Mouse (Mus musculus) regulatory T cell (primary cell): ENCODE data around the gene Cyba.

ENCODE experiments used
- in situ Hi-C: fragments of 300-600 bp; cut with MboI, MseI; formaldehyde crosslinking; loops from one replicate; pipeline ENCODE4 v1.15.1; 2025; ENCODE audit warnings: high pct_unique_total_duplicates

Gene Cyba

DNA sequence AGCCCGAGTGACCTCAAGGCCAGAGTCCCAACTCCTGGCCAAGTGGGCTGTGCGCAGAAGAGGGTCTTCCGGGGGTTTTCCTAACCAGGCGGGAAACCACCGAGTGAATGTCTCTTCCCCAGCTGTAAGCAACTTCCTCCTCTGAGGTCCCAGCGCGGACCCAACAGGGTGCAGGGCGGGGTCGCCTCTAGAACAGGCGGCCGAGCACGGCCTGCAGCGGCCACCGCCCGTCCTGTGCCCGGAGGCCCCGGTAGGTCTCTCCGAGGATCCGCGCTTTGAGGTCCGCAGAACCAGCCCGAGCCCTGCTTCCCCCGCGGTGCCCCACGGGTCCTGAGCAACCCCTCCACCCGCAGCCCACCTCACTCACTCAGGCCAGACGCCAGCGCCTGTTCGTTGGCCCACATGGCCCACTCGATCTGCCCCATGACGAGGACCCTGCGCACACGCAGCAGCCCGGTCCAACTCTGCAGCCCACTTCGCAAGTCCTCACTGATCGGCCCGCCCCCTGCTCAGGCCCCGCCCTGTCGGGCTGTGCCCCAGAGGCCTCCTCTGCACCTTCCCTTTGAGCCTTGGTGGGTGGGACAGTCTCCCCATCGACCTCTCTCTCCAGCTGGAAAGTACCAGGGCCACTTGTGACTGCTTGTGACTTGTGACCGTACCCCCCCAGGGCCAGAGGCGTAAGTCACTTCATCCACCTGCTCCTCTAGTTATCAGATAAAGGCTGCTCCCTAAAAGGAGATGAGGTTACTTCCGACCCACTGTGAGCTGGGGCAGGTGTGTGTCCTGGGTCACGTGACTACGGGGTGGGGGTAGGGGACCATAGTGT is at the start of gene Cyba:
Gene Cyba (minus strand): TSS at position 488 of the 826 bp plus-strand sequence.
- in situ Hi-C loops, result loop anchor here (5.0 kb wide), 2 partner anchors 40 to 150 kb away; partner anchors contain the start of gene Zfpm1

DNA sequence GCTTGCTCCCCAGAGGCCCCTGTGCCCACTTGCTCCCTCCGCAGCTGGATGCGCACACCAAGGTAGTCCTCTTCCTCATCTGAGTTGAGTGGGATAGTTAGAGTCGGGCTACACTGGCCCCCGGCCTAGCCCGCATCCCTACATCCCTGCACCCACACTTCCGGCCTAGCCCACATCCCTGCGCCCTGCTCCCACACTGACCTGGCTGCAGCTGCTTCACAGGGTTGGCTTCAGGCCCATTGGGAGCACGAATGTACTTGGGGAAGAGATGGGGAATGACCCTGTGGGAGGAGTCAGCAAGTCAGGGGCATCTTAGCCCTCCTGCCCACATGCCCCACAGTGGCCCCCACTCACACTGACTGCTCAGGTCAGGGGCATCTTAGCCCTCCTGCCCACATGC is 49.7 kb upstream of the Cyba start:
- in situ Hi-C loops, result no loop called here

DNA sequence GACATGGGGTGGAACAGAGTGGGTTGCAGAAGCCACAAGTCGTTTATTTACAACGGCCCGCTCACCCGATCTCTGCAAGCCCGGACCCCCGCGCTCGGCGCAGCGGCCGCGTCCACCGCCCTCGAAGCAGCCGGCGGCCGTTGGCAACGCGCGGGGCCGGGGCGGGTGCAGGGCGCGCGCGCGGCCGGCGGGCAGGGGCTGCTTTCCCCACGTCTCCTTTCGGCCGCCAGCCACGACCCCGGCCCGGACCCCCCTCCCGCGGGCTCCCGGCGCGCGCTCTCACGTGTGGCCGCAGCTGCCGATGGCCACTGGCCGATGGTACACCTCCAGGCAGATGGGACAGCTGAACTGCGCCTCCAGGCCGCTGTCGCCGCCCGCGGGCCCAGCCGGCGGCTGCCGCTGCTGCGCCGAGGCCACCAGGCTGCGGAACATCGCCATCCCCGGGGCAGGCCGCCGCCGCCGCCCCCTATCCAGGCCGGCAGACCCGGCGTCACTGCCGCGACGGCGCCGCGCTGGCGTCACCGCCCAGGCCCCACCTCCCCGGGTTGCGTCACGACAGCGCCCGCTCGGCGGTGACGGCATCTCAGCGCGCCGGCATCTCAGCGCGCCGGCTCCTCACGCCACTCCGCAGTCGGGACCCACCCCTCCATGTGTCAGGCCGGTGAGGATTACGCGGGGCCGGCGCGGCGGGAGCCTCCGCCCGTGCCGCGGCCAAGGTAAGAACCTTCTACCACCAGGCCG is 43.0 kb upstream of the Cyba start, which contains the start of the genes Rnf166 and Ctu2:
Gene Rnf166 (minus strand): TSS at position 485 of the 741 bp plus-strand sequence.
Gene Ctu2 (plus strand): TSS at position 564 of the 741 bp plus-strand sequence.
- in situ Hi-C loops, result no loop called here

DNA sequence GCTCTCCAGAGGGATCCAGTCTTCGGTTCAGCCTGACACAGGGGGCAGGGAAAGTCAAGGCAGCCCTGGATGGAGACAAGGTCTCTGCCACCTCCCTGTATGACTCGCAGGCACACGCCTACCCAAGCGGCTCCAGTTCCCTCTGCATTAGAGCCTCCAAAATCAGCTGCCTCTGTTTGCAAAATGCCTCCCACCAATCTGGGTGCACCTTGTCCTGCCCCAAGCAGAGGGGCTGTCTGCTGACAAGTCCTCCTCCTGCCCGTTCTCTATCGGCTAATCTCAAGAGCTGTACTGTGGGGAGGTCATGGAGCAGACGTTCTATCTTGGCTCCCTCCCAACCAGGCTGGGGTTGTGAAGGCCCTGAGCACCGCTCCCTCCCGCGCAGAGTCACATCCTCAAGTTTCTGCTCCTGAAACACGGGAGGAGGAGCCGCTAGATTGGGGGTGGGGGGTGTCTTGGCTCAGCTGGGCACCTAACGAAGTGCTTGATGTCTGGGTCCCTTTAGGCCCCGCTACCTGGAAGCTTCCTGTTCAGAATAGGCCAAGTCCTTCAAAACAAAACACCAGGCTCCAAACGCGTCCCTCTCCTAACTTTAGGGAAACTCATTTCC is 42.3 kb upstream of the Cyba start:
- in situ Hi-C loops, result loop anchor here (5.0 kb wide), 2 partner anchors 43 to 98 kb away; partner anchors contain the start of genes Cyba and Zc3h18

- in situ Hi-C loops, result loop anchor here (5.0 kb wide), 2 partner anchors 42 to 97 kb away; partner anchors contain the start of genes Cyba and Zc3h18
These were observed 41.2 kb upstream of the Cyba start for GRCm38 (mm10) chr8:122473911-122474421.

GRCm38 (mm10) chr8:122470691-122471090 is 38.0 kb upstream of the Cyba start:
- in situ Hi-C loops, result loop anchor here (5.0 kb wide), 2 partner anchors 38 to 93 kb away; partner anchors contain the start of genes Cyba and Zc3h18

- in situ Hi-C loops, result loop anchor here (5.0 kb wide), 2 partner anchors 38 to 93 kb away; partner anchors contain the start of genes Cyba and Zc3h18
These were observed 37.2 kb upstream of the Cyba start for GRCm38 (mm10) chr8:122469965-122470364.

- in situ Hi-C loops, result no loop called here
These were observed 36.7 kb upstream of the Cyba start for GRCm38 (mm10) chr8:122469407-122469806.

DNA sequence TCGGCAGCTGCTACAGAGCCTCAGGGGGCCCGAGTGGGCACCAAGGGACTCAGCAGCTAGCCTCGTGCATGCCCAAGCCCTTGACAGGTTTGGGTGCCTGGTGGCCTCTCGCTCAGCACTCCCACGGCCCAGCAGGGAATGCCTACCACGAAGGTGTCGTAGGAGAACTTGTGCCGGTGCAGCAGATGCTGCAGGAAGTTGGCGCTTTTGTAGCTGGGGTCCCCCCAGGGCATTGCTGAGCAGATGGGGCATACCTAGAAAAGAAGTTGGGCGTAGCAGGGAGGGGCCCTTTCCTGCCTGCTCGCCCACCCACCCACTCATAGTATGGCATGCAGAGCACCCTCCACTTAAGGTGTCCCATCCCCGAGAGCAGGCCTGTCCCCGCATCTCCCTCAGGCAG is 35.1 kb upstream of the Cyba start:
- in situ Hi-C loops, result no loop called here

DNA sequence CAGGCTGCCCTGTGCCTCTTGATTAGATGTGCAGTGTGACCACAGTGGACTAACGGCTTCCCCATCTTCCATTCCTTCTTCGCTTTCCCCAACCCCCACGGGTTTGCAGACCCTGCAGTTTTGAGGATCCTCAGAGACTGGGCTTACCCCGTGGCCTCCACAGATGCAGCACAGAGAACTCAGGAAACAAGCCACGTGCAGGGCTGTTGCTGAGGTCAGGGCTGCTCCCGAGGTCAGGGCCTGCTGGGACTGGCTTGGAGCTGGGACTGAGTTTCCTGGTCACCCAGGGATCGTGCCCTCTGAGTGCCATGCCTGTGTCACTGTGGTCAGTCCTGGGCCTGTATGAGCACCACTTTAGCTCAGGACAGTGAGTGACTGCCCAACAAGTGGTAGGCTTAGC is 32.3 kb upstream of the Cyba start:
- in situ Hi-C loops, result no loop called here

DNA sequence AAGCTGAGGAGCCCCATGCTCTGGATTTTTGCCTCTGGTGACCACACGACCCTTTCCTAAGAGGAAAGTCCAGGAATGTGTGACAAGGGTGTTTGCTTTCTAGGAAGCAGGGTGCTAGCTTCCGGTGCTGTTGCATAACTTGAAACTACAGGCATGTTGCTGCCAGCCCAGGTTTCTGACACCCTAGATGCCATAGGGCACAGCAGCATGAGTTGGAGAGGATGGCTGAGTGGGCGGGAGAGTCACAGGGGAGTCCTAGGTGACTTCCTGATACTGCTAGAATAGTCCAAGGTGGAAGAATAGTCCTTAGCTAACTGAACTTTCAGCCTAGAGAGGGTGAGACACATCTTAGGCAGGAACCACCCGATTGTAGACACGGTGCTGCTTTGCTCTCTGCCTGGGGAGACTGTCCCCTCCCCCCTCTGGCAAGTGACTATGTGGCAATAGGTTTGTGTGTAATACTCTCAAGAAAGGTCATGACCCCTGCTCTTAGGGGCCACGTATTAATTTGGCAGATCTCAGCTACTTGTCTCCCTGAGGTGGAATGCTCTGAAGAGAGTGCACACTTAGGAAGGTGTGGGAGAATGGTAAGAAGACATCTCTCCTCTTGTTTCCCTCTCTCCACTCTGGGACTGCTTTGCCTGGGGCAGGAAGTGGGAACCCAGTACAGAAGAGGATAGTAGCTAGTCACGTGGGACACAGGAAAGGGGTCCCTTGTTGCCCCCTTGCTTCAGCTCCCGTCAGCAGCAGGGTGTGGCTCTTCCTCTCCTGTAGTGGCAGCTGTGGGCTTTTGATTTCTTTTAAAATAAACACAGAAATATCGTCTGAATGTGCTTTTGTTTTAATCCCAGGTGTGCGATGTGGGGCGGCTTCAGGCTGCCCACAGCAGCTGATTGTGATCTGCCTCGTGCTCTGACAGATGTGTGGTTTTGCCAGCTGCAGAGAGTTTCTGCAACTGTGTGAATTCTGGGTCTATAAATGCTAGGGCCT is 31.2 kb upstream of the Cyba start:
- in situ Hi-C loops, result no loop called here

DNA sequence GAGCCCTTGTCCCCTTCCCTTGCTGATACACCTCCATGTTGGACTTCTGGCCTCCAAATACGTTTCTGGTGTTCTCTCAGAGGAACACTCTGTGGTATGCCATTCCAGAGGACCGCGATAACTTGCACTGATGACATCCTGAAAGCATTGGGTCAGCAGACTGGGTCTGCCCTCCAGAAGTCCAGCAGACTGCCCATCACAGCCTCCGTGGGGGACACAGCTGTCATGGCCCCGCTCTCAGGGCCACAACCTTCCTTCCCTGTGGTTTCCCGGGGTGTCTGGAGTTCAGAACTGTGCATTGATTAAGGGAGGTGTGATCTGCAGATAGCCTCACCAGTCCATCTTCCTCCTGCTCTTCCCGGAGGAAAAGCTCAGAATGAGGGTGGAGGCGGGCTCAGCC is 29.8 kb upstream of the Cyba start:
- in situ Hi-C loops, result no loop called here

DNA sequence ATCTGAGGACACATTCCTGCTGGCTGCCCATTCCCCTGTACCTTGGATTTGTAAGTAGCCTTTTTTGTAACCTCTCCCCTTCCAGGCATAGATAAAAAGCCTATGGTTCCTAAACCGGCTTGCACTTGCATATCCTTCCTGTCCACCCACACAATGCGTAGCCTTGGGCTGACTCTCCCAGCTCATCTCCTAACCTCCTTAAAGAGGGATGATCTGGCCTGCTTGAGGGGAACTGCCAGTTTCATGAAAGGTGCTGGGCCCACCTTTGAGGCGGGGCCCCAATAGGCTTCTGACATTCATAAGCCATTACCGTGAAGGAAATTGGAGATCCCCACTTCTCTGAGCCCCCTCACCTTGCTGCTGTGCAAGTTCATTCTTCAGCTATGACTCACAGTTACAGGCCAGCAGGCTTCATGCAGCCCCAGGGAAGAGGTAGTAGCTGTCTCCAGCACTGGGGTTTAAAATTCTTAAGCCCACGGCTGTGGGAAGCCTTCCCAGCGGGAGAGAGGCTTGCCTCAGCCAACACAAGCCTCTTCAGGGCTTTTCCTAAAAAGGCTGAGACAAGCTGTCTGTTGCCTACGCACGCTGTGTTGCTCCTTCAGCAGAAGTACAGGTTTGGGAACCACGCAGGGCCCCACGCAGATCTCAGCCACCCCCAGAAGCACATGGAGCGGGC is 28.9 kb upstream of the Cyba start:
- in situ Hi-C loops, result no loop called here

DNA sequence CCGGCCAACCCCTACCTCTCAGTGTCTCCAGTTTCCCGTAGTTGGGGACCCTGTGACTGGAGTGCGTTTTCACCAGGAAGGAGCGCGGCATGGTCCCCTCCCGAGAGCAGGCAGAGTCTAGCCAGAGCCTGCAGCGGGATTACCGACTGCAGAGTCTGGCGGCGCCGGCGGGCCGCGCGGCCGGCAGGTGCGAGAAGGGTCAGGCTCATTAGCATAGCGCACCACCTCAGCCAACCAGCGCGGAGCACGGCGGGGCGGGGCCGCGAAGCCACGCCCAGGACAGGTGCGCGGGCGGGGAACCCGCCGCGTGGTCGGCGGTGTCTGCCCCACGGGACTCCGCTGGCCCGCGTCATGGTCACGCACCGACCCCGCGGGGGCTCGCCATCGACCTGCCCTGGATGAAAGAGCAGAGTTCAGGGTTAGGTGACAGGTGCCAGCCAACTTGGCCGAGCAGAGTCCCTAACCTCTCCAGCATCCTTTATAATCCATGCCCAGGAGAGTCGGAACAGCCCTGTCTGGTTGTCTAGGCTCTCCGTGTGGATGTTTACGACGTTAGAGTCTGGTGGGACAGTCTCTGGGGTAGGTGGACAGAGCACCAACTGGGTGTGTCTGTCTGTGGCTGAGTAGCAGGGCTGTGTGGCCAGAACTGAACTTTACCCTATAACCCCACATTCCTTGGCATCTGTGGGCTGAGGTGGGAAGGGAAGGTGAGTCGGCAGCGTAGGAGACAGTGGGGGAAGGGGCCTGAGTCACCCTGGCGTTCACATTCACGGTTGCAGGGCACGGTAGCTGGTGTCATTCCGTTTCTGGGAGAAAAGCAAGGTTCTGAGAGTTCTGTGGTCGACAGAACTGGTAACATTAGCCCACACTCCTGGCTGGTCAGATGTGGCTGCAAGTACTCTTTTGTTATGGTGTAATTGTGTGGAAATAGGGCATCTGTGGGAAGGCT is 28.1 kb upstream of the Cyba start, which contains the start of gene Snai3:
Gene Snai3 (minus strand): TSS at position 210 of the 949 bp plus-strand sequence.
- in situ Hi-C loops, result no loop called here

- in situ Hi-C loops, result no loop called here
These were observed 27.3 kb upstream of the Cyba start for GRCm38 (mm10) chr8:122459990-122460389.

DNA sequence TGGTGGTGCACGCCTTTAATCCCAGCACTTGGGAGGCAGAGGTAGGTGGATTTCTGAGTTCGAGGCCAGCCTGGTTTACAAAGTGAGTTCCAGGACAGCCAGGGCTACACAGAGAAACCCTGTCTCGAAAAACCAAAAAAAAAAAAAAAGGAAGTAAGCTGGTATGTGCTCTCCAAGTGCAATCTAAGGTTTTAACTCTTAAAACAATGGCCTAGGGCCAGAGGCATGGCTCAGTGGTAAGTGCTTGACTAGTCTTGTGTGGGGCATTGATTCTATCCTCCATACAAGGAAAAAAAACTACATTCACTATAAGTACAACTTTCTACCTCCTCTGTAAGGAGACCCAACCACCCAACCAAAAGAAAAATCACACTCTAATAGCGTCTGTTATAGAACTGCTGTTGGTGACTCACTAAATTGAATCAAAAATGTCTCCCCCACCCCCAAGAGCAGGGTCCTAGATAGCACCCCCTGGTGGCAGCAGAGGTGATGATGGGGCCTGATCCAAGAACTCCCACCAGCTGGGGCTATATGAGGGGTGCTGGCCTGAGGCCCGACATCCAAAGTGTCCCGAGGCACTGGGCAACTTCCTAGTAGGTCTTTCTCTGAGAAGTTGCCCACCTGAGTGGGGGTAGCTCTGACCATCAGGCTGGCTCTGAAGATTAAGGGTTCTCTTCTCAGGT is 26.6 kb upstream of the Cyba start:
- in situ Hi-C loops, result no loop called here

- in situ Hi-C loops, result no loop called here
These were observed 24.4 kb upstream of the Cyba start for GRCm38 (mm10) chr8:122457171-122457570.

- in situ Hi-C loops, result no loop called here
These were observed 21.7 kb upstream of the Cyba start for GRCm38 (mm10) chr8:122454409-122454808.
